Mouse (Mus musculus) CD8-positive naive resting alpha-beta T cell, adult 2 months (primary cell): ENCODE measurements around the gene Myo1d.

Experiments used
- DNase-seq, 2 experiments: peaks; one replicate each; pipeline ENCODE4 v3.0.0; 2022; ENCODE audit warnings: low read depth in 2 of 2, low spot score in 2 of 2

Myo1d gene

DNA sequence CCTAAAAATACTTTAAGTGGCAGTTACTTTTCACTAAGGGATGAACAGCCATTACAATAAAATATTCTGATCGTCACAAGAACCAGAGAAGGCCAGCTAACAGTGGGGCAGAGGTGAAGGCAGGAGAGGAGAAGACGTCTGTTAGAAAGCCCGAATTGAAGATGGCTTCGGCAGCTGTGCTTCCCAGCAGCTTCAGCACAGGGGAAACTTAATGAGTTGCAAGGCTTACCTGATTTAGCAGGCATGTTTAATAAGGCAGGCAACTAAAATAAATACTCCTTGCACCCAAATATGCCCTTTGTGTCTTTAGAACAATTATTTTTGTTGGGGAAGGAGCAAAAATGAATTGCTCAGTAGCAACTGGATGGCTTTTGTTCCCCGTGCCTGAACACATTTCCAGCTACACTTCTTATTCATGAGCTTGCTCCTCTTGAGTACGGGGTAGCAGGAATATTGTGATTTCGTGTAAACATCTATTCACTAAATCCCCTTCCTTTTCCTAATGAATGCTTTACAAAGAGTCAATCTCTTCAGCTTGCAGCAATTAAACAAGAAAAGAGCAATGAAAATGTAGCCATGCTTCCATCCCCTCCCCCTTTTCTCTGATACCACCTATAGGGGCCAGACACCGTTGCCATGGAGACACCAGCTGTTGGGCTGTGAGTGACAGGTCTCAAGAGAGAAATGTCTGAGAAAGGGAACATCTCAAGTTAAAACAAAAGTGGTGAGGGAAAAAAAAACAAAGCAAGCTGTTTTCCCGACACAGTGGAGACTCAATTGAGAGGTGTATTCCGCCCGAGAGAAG, 157.4 kb downstream of the Myo1d start:
- no peak for DNase-seq

GRCm38 (mm10) chr11:80614949-80615725, 164.7 kb downstream of the Myo1d start:
- no peak for DNase-seq

DNA sequence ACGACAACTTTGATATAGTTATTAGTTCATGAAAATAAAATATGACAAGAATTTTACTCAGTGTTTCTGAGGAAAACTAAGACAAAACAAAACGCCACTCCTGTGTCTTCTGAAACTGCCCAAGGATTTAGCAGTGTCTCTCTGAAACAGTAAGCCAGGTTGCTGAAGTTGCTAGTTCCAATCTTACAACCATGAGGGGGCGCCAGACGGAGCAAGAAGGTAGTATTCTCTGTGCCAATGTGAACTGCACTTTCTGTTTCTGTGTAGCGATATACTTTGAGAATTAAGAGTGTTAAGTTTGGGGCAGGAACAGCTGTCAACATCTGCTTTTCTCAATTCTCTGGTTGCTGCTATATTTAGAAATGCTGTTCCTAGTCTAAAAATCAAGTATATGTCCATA, 165.4 kb downstream of the Myo1d start:
- peak; percentile 25 to 57 for DNase-seq

DNA sequence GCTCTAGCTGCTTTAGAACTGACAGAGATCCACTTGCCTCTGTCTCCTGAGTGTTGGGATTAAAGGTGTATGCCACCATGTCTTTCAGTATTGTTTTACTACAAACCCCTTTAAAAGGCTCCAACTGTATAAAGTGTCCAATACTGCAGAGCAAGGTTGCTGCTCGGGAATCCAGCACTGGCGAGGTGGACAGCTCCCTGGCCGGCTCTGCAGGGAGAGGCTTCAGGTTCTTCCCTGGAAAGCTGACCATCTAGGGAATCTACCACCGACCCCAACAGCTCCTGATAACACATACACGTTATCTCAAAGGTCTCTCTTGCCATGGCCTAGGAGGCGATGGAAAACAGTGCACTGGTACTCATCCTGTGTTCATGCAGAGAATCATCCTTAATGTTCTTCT, 166.3 kb downstream of the Myo1d start:
- no peak for DNase-seq

- DNase-seq = peak; percentile 7 to 25
These were observed 177.0 kb downstream of the Myo1d start for GRCm38 (mm10) chr11:80602707-80603441.

DNA sequence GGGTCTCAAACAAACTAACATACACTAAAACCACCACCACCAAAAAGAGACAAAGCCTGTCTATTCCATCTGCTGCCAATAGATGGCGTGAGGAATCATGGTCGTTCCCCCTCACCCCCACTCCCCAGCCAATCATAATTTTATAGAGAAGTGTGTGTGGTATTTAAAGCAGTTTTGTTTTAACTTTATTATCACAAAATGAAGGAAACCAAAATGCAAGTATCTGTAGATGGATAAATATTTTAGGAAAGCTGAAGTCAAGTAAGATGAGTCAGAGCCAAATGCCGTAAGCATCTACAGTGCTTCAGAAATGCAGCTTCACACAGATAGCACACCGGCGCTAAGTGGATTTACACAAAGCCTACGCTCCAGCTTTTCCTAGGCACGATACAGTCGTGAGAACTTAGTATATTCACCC, 177.8 kb downstream of the Myo1d start:
- peak in 1 of 2 experiments; percentile 9 for DNase-seq

- DNase-seq = no peak
These were observed 178.6 kb downstream of the Myo1d start for GRCm38 (mm10) chr11:80601040-80601864.

GRCm38 (mm10) chr11:80595482-80595881, 184.3 kb downstream of the Myo1d start:
- DNase-seq = no peak

GRCm38 (mm10) chr11:80589387-80589786, 190.4 kb downstream of the Myo1d start:
- no peak for DNase-seq

- no peak for DNase-seq
These were observed 194.1 kb downstream of the Myo1d start for GRCm38 (mm10) chr11:80585761-80586160.

GRCm38 (mm10) chr11:80585211-80585610, 194.6 kb downstream of the Myo1d start:
- DNase-seq = no peak

DNA sequence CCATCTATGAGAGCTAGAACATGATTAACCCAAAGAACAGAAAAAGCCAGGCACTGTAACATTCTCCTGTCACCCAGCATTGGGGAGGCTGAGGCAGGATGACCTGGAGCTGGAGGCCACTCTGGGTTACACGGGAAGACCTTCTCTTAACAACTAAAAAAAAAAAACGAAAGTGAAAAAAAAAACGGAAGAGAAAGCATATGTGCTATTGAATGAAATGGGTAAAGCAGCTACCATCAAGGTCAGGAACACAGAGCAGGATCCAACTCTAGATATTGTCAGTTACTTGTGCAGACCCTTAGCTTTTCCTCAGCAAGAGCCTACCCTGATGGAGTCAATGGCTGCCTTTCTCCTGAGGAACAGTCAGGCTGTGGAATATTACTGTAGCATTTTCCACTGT, 199.3 kb downstream of the Myo1d start:
- DNase-seq = no peak

- DNase-seq = no peak
These were observed 201.8 kb downstream of the Myo1d start for GRCm38 (mm10) chr11:80577747-80578640.

DNA sequence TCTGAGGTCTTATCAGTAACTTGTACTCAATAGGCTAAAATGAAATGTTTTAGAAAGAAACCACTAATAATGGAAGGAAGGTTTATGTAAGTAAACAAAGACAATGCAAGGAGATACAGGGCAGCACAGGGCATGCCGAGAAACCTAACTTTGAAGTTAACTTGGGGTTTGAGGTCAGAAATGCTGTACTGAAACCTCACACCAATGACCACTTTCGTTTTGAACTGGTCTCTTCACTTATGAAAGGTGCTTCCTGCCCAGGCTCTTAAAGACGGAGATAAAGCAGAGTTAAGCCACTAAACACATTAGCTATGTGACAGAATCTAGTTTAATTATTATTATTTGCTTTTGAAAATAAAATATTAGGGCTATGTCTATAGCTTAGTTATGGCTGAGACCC, 204.0 kb downstream of the Myo1d start:
- no peak for DNase-seq

DNA sequence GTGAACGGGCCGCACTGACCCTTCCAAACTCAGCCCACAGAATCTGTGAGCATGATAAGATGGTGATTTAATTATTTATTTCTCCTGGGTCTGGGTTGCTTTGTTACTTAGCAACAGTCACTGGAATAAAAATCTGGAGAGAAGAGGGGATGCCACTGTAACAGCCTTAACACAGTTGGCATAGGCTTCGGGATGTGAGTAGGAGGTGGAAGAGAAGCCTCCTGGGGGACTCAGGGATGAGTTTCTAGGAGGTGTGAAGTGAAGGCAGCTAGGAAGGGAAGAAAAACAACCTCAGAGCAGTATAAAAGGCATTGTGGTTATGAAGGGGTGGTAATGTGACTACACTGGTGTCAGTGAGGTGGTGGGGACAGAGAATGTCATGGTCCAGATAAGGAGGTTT, 213.5 kb downstream of the Myo1d start:
- DNase-seq = no peak

- DNase-seq = no peak
These were observed 214.6 kb downstream of the Myo1d start for GRCm38 (mm10) chr11:80564975-80565965.

DNA sequence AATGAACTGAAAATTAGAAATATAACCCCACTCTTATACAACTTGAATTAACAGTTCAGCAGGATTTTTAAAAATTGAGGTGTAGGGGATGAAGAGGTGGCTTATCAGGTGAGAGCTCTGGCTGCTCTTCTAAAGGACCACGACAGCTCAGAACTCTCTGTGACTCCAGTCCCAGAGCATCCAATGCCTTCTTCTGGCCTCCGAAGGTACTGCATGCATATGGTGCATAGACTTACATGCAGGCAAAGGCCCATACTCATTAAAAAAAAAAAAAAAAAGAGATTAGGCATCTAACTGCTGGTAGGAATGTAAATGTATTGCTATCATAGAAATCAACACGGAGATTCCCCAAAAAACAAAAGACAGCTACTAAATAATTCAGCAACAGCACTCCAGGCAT, 217.3 kb downstream of the Myo1d start:
- DNase-seq = peak in 1 of 2 experiments; percentile 32

GRCm38 (mm10) chr11:80560770-80561169, 219.1 kb downstream of the Myo1d start:
- DNase-seq = no peak

DNA sequence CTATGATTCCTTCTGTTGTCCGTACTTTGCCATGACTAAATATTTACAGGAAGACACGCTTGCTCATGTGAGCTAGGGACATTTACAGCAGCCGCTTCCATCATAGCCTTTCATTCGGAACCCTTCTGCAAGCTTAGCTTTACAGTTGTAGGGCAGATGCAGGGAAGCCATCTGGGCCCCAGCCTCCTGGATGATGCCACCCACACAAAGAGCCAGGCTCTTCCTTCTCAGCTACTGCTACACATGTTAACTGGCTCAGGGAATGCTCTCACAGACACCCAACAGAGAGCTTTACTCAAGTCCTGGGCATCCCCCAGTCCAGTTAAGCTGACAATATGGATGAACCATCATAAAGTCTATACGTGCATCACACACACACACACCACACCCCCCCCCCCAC, 224.4 kb downstream of the Myo1d start:
- DNase-seq = no peak
